Mouse (Mus musculus): Measurements from ENCODE around the gene Tars. TPM values are rescaled to one million over a fixed set of nuclear protein-coding genes. Genes with fewer than 3 reads are reported as not detected.

Tars gene
- total RNA-seq, 1 experiment, result 100 TPM

DNA sequence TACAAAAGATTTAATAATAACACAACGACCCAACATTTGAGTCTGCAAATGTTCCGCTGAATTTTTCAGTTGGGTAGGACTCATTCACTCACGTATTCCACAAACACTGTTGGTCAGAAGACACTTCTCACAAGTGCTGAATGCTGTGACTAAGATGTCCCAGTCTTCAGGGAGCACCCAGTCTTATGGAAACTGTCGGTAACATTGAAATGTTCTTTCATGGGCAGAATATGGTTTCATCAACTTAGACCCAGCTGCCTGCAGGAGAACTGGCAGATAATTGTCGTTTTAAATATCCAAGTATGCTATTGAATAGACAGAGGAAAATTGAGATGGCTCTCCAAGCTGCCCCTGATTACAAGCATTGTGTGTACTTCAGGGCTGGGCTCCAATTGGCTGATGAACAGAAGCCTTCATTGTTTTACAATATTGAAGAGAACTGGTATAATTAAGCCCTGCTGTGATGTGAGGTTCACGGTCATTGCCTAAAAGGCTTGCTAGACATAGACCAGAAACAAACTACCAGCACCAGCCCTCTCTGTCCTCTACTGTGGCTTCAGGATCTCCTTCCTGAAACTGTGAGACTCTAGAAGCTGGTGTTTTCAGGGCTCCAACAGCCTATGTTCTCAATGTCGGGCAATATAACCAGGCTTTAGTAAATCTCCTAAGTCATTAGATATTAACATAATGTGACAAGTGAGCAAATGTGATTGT lies 59.8 kb downstream of the Tars start:
- in situ Hi-C loops (cut with MboI; ENCODE audit: low sequenced_read_pairs in 2 of 2, unreplicated experiment in 2 of 2), result no loop called here
- Histone ChIP-seq H3K4me1 (ENCODE audit: control insufficient read depth in 2 of 2, insufficient read depth in 2 of 2, low read length in 2 of 2, poor library complexity in 1 of 2) (no peaks in the 10 kb centered on the region), H3K9ac (ENCODE audit: insufficient read depth, low read depth, low read length, poor library complexity, severe bottlenecking) (no peak overlapping the region), H3K27ac (ENCODE audit: insufficient read depth, low read depth, low read length, poor library complexity, severe bottlenecking) (no peak overlapping the region), H3K36me3 (ENCODE audit: control insufficient read depth, insufficient read depth, low read length, poor library complexity, severe bottlenecking) (no peaks in the 10 kb centered on the region), H3K9me3 (ENCODE audit: control insufficient read depth, insufficient read depth, low read depth, low read length) (no peaks in the 10 kb centered on the region), H3K4me3 (ENCODE audit: insufficient read depth in 1 of 2, low read depth in 1 of 2, low read length in 2 of 2, poor library complexity in 1 of 2, severe bottlenecking in 1 of 2) (no peak overlapping the region)
- TF ChIP-seq ZC3H11A (IDR thresholded peaks at IDR 0.05; ENCODE audit: borderline replicate concordance, low read depth, low read length), result no peak
- no peak for TF ChIP-seq HCFC1 (IDR thresholded peaks at IDR 0.05; ENCODE audit: borderline replicate concordance, insufficient read depth, low read length)
- TF ChIP-seq MAFK (IDR thresholded peaks at IDR 0.05; ENCODE audit: insufficient read depth, low read depth, low read length), result no peak
- TF ChIP-seq ZNF384 (IDR thresholded peaks at IDR 0.05; ENCODE audit: low read depth, low read length), result no peak
- DNase-seq (ENCODE audit: low read depth, low spot score), result no peak
